Mouse (Mus musculus) megakaryocyte-erythroid progenitor cell, adult 5-6 weeks (primary cell): ENCODE data around the gene Slc24a4. TPM values are rescaled to one million over a fixed set of nuclear protein-coding genes. Genes with fewer than 3 reads are reported as not detected.
A peak's percentile ranks its signal among the peaks of the same experiment; 100 is the strongest.
"Not testable (repeated sequence)": the region's sequence is repeated elsewhere in the genome, so short reads cannot be mapped to it uniquely, and the experiment has no call there.

Experiments
- ATAC-seq: replicated peaks from 2 replicates; pipeline ENCODE4 v1.8.0; 2016; ENCODE audit warnings: mild to moderate bottlenecking, inconsistent platforms; ENCODE audit not compliant: severe bottlenecking, poor library complexity, low FRiP score, low TSS enrichment
- total RNA-seq, 2 experiments: library from RNA; stranded (forward) in 1 of 2; stranded (reverse) in 1 of 2; fragments of 200-1000, 215-1000 nt in 1 of 2; fragments of >200 nt in 1 of 2; fragmentation: Nextera tagmentation in 1 of 2; gene quantifications; 2 replicates each; pipeline ENCODE4 v1.2.3; 2014 to 2017

Gene Slc24a4
- total RNA-seq, 2 experiments from 2014 or later = not detected

GRCm38 (mm10) chr12:102154815-102155214 is 26.3 kb downstream of the Slc24a4 start:
- no peak for ATAC-seq

GRCm38 (mm10) chr12:102164632-102165031 is 36.1 kb downstream of the Slc24a4 start:
- no peak for ATAC-seq

GRCm38 (mm10) chr12:102166691-102167261 is 38.2 kb downstream of the Slc24a4 start:
- no peak for ATAC-seq

- no peak for ATAC-seq
These were observed 38.8 kb downstream of the Slc24a4 start for GRCm38 (mm10) chr12:102167302-102167701.

GRCm38 (mm10) chr12:102172746-102173145 is 44.2 kb downstream of the Slc24a4 start:
- no peak for ATAC-seq

- ATAC-seq = no peak
These were observed 44.8 kb downstream of the Slc24a4 start for GRCm38 (mm10) chr12:102173345-102173744.

GRCm38 (mm10) chr12:102180371-102181074 is 52.0 kb downstream of the Slc24a4 start:
- no peak for ATAC-seq

GRCm38 (mm10) chr12:102181799-102182357 is 53.3 kb downstream of the Slc24a4 start:
- ATAC-seq = peak; percentile 76

GRCm38 (mm10) chr12:102182621-102183020 is 54.1 kb downstream of the Slc24a4 start:
- ATAC-seq = no peak

- ATAC-seq = no peak
These were observed 54.7 kb downstream of the Slc24a4 start for GRCm38 (mm10) chr12:102183201-102183600.

- no peak for ATAC-seq
These were observed 62.3 kb downstream of the Slc24a4 start for GRCm38 (mm10) chr12:102190820-102191219.

GRCm38 (mm10) chr12:102201516-102201915 is 73.0 kb downstream of the Slc24a4 start:
- ATAC-seq = no peak

- no peak for ATAC-seq
These were observed 74.4 kb downstream of the Slc24a4 start for GRCm38 (mm10) chr12:102202901-102203300.

- no peak for ATAC-seq
These were observed 77.9 kb downstream of the Slc24a4 start for GRCm38 (mm10) chr12:102206471-102206870.

- ATAC-seq = no peak
These were observed 78.7 kb downstream of the Slc24a4 start for GRCm38 (mm10) chr12:102207245-102207644.

GRCm38 (mm10) chr12:102210801-102211200 is 82.3 kb downstream of the Slc24a4 start:
- no peak for ATAC-seq

GRCm38 (mm10) chr12:102223404-102223803 is 94.9 kb downstream of the Slc24a4 start:
- ATAC-seq = 0 out of 2 replicates have a peak, but pooled peaks have one; percentile 23

- not testable (repeated sequence) for ATAC-seq
These were observed 95.6 kb downstream of the Slc24a4 start for GRCm38 (mm10) chr12:102224112-102224511.

GRCm38 (mm10) chr12:102225165-102225564 is 96.6 kb downstream of the Slc24a4 start:
- ATAC-seq = no peak

- no peak for ATAC-seq
These were observed 107.0 kb downstream of the Slc24a4 start for GRCm38 (mm10) chr12:102235551-102235950.

- no peak for ATAC-seq
These were observed 107.8 kb downstream of the Slc24a4 start for GRCm38 (mm10) chr12:102236317-102236716.
